Mouse (Mus musculus): Measurements from ENCODE around the gene Mtr. TPM values are rescaled to one million over a fixed set of nuclear protein-coding genes. Genes with fewer than 3 reads are reported as not detected.
"Not testable (repeated sequence)": the region's sequence is repeated elsewhere in the genome, so short reads cannot be mapped to it uniquely, and the experiment has no call there.

Mtr gene
- polyA plus RNA-seq, 1 experiment, result not detected

DNA sequence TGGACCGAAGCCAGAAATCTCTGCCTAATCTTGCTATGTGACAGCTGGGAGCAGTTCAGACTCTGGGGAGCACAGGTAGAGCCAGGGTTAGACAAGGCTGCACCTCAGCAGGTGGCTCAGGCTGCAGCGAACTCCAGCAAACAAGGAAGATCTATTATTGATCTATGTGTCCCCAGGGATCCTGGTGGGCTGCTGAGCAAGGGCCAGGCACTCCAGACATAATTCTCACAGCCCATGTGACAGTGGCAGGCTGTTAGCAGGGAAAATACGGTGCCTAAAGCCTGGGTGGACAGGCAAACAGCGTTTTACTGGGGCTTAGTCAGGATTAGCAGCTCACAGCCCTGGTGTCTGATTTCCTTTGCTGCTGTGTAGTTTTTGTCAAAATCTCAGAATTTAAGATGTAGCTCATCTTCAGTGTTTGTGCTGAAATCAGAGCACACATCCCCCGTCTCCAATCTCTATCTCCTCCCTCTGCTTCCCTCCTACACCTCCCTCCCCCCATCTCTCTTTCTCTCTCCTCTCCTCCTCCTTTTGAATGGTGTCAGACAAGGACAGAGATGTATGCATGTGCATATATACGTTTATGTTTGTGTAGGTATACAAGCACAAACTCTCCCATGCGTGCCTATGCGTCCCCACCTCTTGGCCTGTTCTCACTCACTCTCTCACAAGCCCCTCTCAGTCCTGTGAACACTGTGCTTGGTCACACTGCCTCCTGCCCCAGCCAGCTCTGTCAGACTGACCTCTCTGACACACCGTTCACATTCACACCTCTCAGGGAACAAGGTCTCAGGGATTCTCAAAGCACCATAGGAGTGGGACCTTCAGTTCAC is 98.4 kb downstream of the Mtr start:
- Histone ChIP-seq H3K4me1 (ENCODE audit: control insufficient read depth, insufficient read depth, low read length) (peaks cover 11% of the 10 kb centered on the region), H3K27ac (ENCODE audit: insufficient read depth, low read depth, low read length) (no peak overlapping the region), H3K4me3 (ENCODE audit: insufficient read depth, low read depth, low read length) (no peak overlapping the region)
- no peak for TF ChIP-seq CTCF (IDR thresholded peaks at IDR 0.05; ENCODE audit: insufficient read depth, low read depth, low read length)
- no peak for TF ChIP-seq POLR2A (IDR thresholded peaks at IDR 0.05; ENCODE audit: insufficient read depth, low read depth, low read length)
- 55% methylated on average over 9 of the region's 9 CpGs for WGBS

- no peak overlapping the region for H3K4me3 ChIP-seq (ENCODE audit: insufficient read depth, low read depth, low read length)
- no peak overlapping the region for H3K27ac ChIP-seq (ENCODE audit: insufficient read depth, low read depth, low read length)
- H3K4me1 ChIP-seq (ENCODE audit: control insufficient read depth, insufficient read depth, low read length), result 0 out of 2 replicates have a peak, but pooled peaks cover 3% of the 10 kb centered on the region
- WGBS, result 79% methylated on average over 11 of the region's 11 CpGs
- TF ChIP-seq POLR2A (IDR thresholded peaks at IDR 0.05; ENCODE audit: insufficient read depth, low read depth, low read length), result no peak
- TF ChIP-seq CTCF (IDR thresholded peaks at IDR 0.05; ENCODE audit: insufficient read depth, low read depth, low read length), result no peak
Observed at GRCm38 (mm10) chr13:12153922-12154321, 104.0 kb downstream of the Mtr start.

- Histone ChIP-seq H3K27ac (ENCODE audit: insufficient read depth, low read depth, low read length) (no peak overlapping the region), H3K4me1 (ENCODE audit: control insufficient read depth, insufficient read depth, low read length) (peaks cover 5% of the 10 kb centered on the region; the same call in 1 of the 2 replicates), H3K4me3 (ENCODE audit: insufficient read depth, low read depth, low read length) (no peak overlapping the region)
- TF ChIP-seq POLR2A (IDR thresholded peaks at IDR 0.05; ENCODE audit: insufficient read depth, low read depth, low read length) (no peak), CTCF (IDR thresholded peaks at IDR 0.05; ENCODE audit: insufficient read depth, low read depth, low read length) (no peak)
- 56% methylated on average over 6 of the region's 6 CpGs for WGBS
Observed at GRCm38 (mm10) chr13:12146918-12147507, 110.9 kb downstream of the Mtr start.

GRCm38 (mm10) chr13:12146402-12146801 is 111.5 kb downstream of the Mtr start:
- H3K4me1 ChIP-seq (ENCODE audit: control insufficient read depth, insufficient read depth, low read length), result peaks cover 5% of the 10 kb centered on the region; the same call in 1 of the 2 replicates
- TF ChIP-seq CTCF (IDR thresholded peaks at IDR 0.05; ENCODE audit: insufficient read depth, low read depth, low read length), result no peak
- WGBS, result 79% methylated on average over 2 of the region's 2 CpGs
- H3K4me3 ChIP-seq (ENCODE audit: insufficient read depth, low read depth, low read length), result no peak overlapping the region
- no peak overlapping the region for H3K27ac ChIP-seq (ENCODE audit: insufficient read depth, low read depth, low read length)

DNA sequence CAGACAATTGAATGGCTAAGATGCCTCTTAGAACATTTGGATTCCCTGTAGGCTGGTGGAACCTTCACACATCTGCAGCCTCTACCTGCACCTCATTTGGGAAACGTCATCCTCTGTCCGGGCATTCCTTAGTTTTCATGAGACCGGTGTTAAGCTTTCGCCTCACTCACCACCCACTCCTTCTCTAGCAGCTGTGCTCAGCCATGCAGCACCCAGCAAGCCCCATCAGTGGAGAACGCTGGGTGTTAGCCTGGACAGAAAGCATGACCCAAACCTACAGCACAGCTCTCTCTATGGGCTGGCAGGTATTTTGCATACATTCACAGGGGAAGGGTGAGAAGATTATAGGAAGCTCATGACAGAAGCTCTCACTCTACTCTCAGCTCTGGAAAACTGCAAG is 114.6 kb downstream of the Mtr start:
- Histone ChIP-seq H3K27ac (ENCODE audit: insufficient read depth, low read depth, low read length) (no peak overlapping the region), H3K4me3 (ENCODE audit: insufficient read depth, low read depth, low read length) (no peak overlapping the region), H3K4me1 (ENCODE audit: control insufficient read depth, insufficient read depth, low read length) (0 out of 2 replicates have a peak, but pooled peaks cover 3% of the 10 kb centered on the region)
- WGBS, result 50% methylated on average over 5 of the region's 5 CpGs
- TF ChIP-seq POLR2A (IDR thresholded peaks at IDR 0.05; ENCODE audit: insufficient read depth, low read depth, low read length), result no peak
- no peak for TF ChIP-seq CTCF (IDR thresholded peaks at IDR 0.05; ENCODE audit: insufficient read depth, low read depth, low read length)

- H3K27ac ChIP-seq (ENCODE audit: insufficient read depth, low read depth, low read length); H3K4me3 ChIP-seq (ENCODE audit: insufficient read depth, low read depth, low read length); H3K4me1 ChIP-seq (ENCODE audit: control insufficient read depth, insufficient read depth, low read length): not testable (repeated sequence)
- WGBS, result 91% methylated on average over 10 of the region's 10 CpGs
Observed at GRCm38 (mm10) chr13:12136461-12136860, 121.5 kb downstream of the Mtr start.

GRCm38 (mm10) chr13:12133549-12133948 is 124.4 kb downstream of the Mtr start:
- no peaks in the 10 kb centered on the region for H3K4me1 ChIP-seq (ENCODE audit: control insufficient read depth, insufficient read depth, low read length)
- H3K4me3 ChIP-seq (ENCODE audit: insufficient read depth, low read depth, low read length), result no peak overlapping the region
- TF ChIP-seq POLR2A (IDR thresholded peaks at IDR 0.05; ENCODE audit: insufficient read depth, low read depth, low read length), result no peak
- TF ChIP-seq CTCF (IDR thresholded peaks at IDR 0.05; ENCODE audit: insufficient read depth, low read depth, low read length), result no peak
- 90% methylated on average over 7 of the region's 7 CpGs for WGBS
- H3K27ac ChIP-seq (ENCODE audit: insufficient read depth, low read depth, low read length), result no peak overlapping the region

Other genes with a start within 250 kb of the Mtr start
- 51.1 and 196 TPM in 2 replicates for gene Ryr2, start 151.2 kb downstream of the Mtr start, polyA plus RNA-seq (2012; ENCODE audit: insufficient read depth, insufficient read length, low replicate concordance, missing spikeins)
- gene Actn2, start 82.6 kb upstream of the Mtr start, polyA plus RNA-seq (2012; ENCODE audit: insufficient read depth, insufficient read length, low replicate concordance, missing spikeins), result not detected in 2 replicates
- gene Heatr1, start 136.9 kb upstream of the Mtr start, polyA plus RNA-seq (2012; ENCODE audit: insufficient read depth, insufficient read length, low replicate concordance, missing spikeins), result not detected in 2 replicates
- gene Lgals8, start 206.8 kb upstream of the Mtr start, polyA plus RNA-seq (2012; ENCODE audit: insufficient read depth, insufficient read length, low replicate concordance, missing spikeins), result not detected in 2 replicates

All from olfactory bulb, adult 2 months (tissue).